Mouse (Mus musculus): ENCODE results near the gene Olfr586.

The Olfr586 gene

GRCm38 (mm10) chr7:103125538-103125937, at the start of gene Olfr586:
Gene Olfr586 (minus strand): TSS chr7:103125638.
- DNase-seq (ENCODE audit: low read depth) = no peak

- no peak for DNase-seq (ENCODE audit: low read depth)
Observed at GRCm38 (mm10) chr7:103169697-103170096, 44.3 kb upstream of the Olfr586 start.

GRCm38 (mm10) chr7:103156256-103156655, 30.8 kb upstream of the Olfr586 start, which contains the start of gene Olfr589:
Gene Olfr589 (minus strand): TSS chr7:103156356.
- no peak for DNase-seq (ENCODE audit: low read depth)

GRCm38 (mm10) chr7:103140579-103140978, 15.1 kb upstream of the Olfr586 start, which contains the start of gene Olfr588-ps1:
Gene Olfr588-ps1 (plus strand): TSS chr7:103140879.
- no peak for DNase-seq (ENCODE audit: low read depth)

- DNase-seq (ENCODE audit: low read depth) = no peak
Observed at GRCm38 (mm10) chr7:103119406-103119805, 6.0 kb downstream of the Olfr586 start.

- no peak for DNase-seq (ENCODE audit: low read depth)
Observed at GRCm38 (mm10) chr7:103097420-103097819, 28.0 kb downstream of the Olfr586 start, which contains the start of gene Olfr585. Gene Olfr585 (plus strand): TSS chr7:103097720.

DNA sequence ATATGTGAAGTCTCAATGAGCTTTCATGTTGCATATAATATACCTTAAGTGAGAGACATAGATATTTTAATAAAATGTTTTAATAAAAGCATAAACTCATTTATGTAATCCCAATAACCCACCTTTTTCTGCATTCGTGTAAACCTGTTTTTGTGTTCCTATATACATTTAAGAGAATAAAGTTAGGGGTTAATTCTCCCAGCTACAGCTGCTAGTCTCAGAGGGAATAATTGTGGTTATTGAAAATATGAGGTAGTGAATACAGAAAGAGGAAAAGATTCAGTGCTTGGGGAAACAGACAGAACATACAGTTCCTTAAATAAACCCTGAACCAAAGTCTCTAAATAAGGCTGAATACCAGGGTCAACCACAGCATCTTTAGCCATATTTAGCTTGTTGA, 43.9 kb downstream of the Olfr586 start, which contains the start of gene Olfr584:
Olfr584 (plus strand) TSS at position 301 of the 400 bp plus-strand sequence.
- no peak for DNase-seq (ENCODE audit: low read depth)

Measured in fibroblast of lung, adult 2 months (primary cell).